Mouse (Mus musculus) layer of hippocampus, adult 9-10 months (tissue): ENCODE data around the gene Thnsl2.

Experiments
- DNase-seq: peaks from one replicate; pipeline ENCODE4 v3.0.0; 2022; ENCODE audit warnings: low spot score

Gene Thnsl2

GRCm38 (mm10) chr6:71131038-71131437 is 13.2 kb downstream of the Thnsl2 start:
- no peak for DNase-seq

GRCm38 (mm10) chr6:71130269-71130668 is 14.0 kb downstream of the Thnsl2 start:
- DNase-seq = no peak

GRCm38 (mm10) chr6:71129071-71129470 is 15.2 kb downstream of the Thnsl2 start:
- DNase-seq = no peak

- no peak for DNase-seq
These were observed 17.9 kb downstream of the Thnsl2 start for GRCm38 (mm10) chr6:71126290-71126689.

GRCm38 (mm10) chr6:71125043-71125893 is 19.0 kb downstream of the Thnsl2 start:
- DNase-seq = peak; percentile 77

GRCm38 (mm10) chr6:71119577-71120254 is 24.5 kb downstream of the Thnsl2 start:
- DNase-seq = no peak

- no peak for DNase-seq
These were observed 32.7 kb downstream of the Thnsl2 start for GRCm38 (mm10) chr6:71111419-71112113.

GRCm38 (mm10) chr6:71106170-71106945 is 37.9 kb downstream of the Thnsl2 start:
- DNase-seq = no peak

- DNase-seq = no peak
These were observed 48.1 kb downstream of the Thnsl2 start for GRCm38 (mm10) chr6:71096126-71096525.

- no peak for DNase-seq
These were observed 49.5 kb downstream of the Thnsl2 start for GRCm38 (mm10) chr6:71094693-71095092.

- no peak for DNase-seq
These were observed 50.6 kb downstream of the Thnsl2 start for GRCm38 (mm10) chr6:71093686-71094085.

- DNase-seq = no peak
These were observed 53.8 kb downstream of the Thnsl2 start for GRCm38 (mm10) chr6:71090475-71090874.

GRCm38 (mm10) chr6:71089735-71090134 is 54.5 kb downstream of the Thnsl2 start:
- DNase-seq = no peak

GRCm38 (mm10) chr6:71088992-71089391 is 55.2 kb downstream of the Thnsl2 start:
- DNase-seq = no peak

- no peak for DNase-seq
These were observed 60.8 kb downstream of the Thnsl2 start for GRCm38 (mm10) chr6:71083441-71083840.

GRCm38 (mm10) chr6:71082084-71082483 is 62.2 kb downstream of the Thnsl2 start:
- no peak for DNase-seq

- DNase-seq = no peak
These were observed 63.0 kb downstream of the Thnsl2 start for GRCm38 (mm10) chr6:71081230-71081629.
